Mouse (Mus musculus): ENCODE measurements around the gene Leo1. TPM values are rescaled to one million over a fixed set of nuclear protein-coding genes. Genes with fewer than 3 reads are reported as not detected.

Gene Leo1
- polyA plus RNA-seq, 1 experiment from 2014 or later, result 34.1 TPM

GRCm38 (mm10) chr9:75430822-75431621, 10.3 kb upstream of the Leo1 start:
- no peak overlapping the region for H3K4me3 ChIP-seq (ENCODE audit: low read depth, low read length)
- ATAC-seq (no peak), DNase-seq (ENCODE audit: low spot score) (no peak)
- no peaks in the 10 kb centered on the region for H3K27me3 ChIP-seq (replicated peaks; ENCODE audit: control insufficient read depth, insufficient read depth, low read length)
- WGBS, result 74% methylated on average over 16 of the region's 16 CpGs
- no peak overlapping the region for H3K9ac ChIP-seq (ENCODE audit: low read length)
- H3K4me1 ChIP-seq (ENCODE audit: control insufficient read depth, insufficient read depth, low read length), result no peaks in the 10 kb centered on the region; the same call in 1 of the 2 replicates
- no peak overlapping the region for H3K27ac ChIP-seq (ENCODE audit: low read depth, low read length)
- no peaks in the 10 kb centered on the region for H3K9me3 ChIP-seq (replicated peaks; ENCODE audit: control insufficient read depth, low read length)
- H3K4me2 ChIP-seq (ENCODE audit: low read length), result no peak overlapping the region
- H3K36me3 ChIP-seq (ENCODE audit: control insufficient read depth, insufficient read depth, low read length), result no peaks in the 10 kb centered on the region

GRCm38 (mm10) chr9:75432694-75433093, 8.6 kb upstream of the Leo1 start:
- ATAC-seq, result no peak
- WGBS, result 67% methylated on average over 3 of the region's 3 CpGs

GRCm38 (mm10) chr9:75434172-75434793, 7.0 kb upstream of the Leo1 start:
- H3K27ac ChIP-seq (ENCODE audit: low read depth, low read length), result no peak overlapping the region
- peak; percentile 74 for DNase-seq (ENCODE audit: low spot score)
- H3K9me3 ChIP-seq (replicated peaks; ENCODE audit: control insufficient read depth, low read length), result no peaks in the 10 kb centered on the region
- H3K36me3 ChIP-seq (ENCODE audit: control insufficient read depth, insufficient read depth, low read length), result no peaks in the 10 kb centered on the region
- H3K4me1 ChIP-seq (ENCODE audit: control insufficient read depth, insufficient read depth, low read length), result no peaks in the 10 kb centered on the region; the same call in 1 of the 2 replicates
- no peaks in the 10 kb centered on the region for H3K27me3 ChIP-seq (replicated peaks; ENCODE audit: control insufficient read depth, insufficient read depth, low read length)
- H3K4me2 ChIP-seq (ENCODE audit: low read length), result no peak overlapping the region
- H3K9ac ChIP-seq (ENCODE audit: low read length), result no peak overlapping the region
- H3K4me3 ChIP-seq (ENCODE audit: low read depth, low read length), result no peak overlapping the region
- 38% methylated on average over 7 of the region's 7 CpGs for WGBS
- ATAC-seq, result peak; percentile 29; the same call in 1 of the 2 replicates

More at GRCm38 (mm10) chr9:75432694-75433093, 8.6 kb upstream of the Leo1 start:
- Histone ChIP-seq H3K27me3 (replicated peaks; ENCODE audit: control insufficient read depth, insufficient read depth, low read length) (no peaks in the 10 kb centered on the region), H3K36me3 (ENCODE audit: control insufficient read depth, insufficient read depth, low read length) (no peaks in the 10 kb centered on the region), H3K9me3 (replicated peaks; ENCODE audit: control insufficient read depth, low read length) (no peaks in the 10 kb centered on the region), H3K4me3 (ENCODE audit: low read depth, low read length) (no peak overlapping the region), H3K27ac (ENCODE audit: low read depth, low read length) (no peak overlapping the region), H3K9ac (ENCODE audit: low read length) (no peak overlapping the region), H3K4me2 (ENCODE audit: low read length) (no peak overlapping the region), H3K4me1 (ENCODE audit: control insufficient read depth, insufficient read depth, low read length) (no peaks in the 10 kb centered on the region; the same call in 1 of the 2 replicates)
- DNase-seq (ENCODE audit: low spot score), result no peak

GRCm38 (mm10) chr9:75434872-75435271, 6.5 kb upstream of the Leo1 start:
- Histone ChIP-seq H3K27me3 (replicated peaks; ENCODE audit: control insufficient read depth, insufficient read depth, low read length) (no peaks in the 10 kb centered on the region), H3K36me3 (ENCODE audit: control insufficient read depth, insufficient read depth, low read length) (no peaks in the 10 kb centered on the region), H3K4me2 (ENCODE audit: low read length) (no peak overlapping the region), H3K9me3 (replicated peaks; ENCODE audit: control insufficient read depth, low read length) (no peaks in the 10 kb centered on the region), H3K4me1 (ENCODE audit: control insufficient read depth, insufficient read depth, low read length) (no peaks in the 10 kb centered on the region; the same call in 1 of the 2 replicates), H3K27ac (ENCODE audit: low read depth, low read length) (no peak overlapping the region), H3K9ac (ENCODE audit: low read length) (no peak overlapping the region), H3K4me3 (ENCODE audit: low read depth, low read length) (no peak overlapping the region)
- 76% methylated on average over 6 of the region's 6 CpGs for WGBS
- no peak for ATAC-seq
- no peak for DNase-seq (ENCODE audit: low spot score)

- no peaks in the 10 kb centered on the region for H3K9me3 ChIP-seq (replicated peaks; ENCODE audit: control insufficient read depth, low read length)
- no peak overlapping the region for H3K4me3 ChIP-seq (ENCODE audit: low read depth, low read length)
- H3K27ac ChIP-seq (ENCODE audit: low read depth, low read length), result no peak overlapping the region
- no peaks in the 10 kb centered on the region for H3K27me3 ChIP-seq (replicated peaks; ENCODE audit: control insufficient read depth, insufficient read depth, low read length)
- DNase-seq (ENCODE audit: low spot score), result no peak
- WGBS, result 74% methylated on average over 4 of the region's 4 CpGs
- H3K4me2 ChIP-seq (ENCODE audit: low read length), result no peak overlapping the region
- no peak overlapping the region for H3K9ac ChIP-seq (ENCODE audit: low read length)
- no peak for ATAC-seq
- no peaks in the 10 kb centered on the region for H3K36me3 ChIP-seq (ENCODE audit: control insufficient read depth, insufficient read depth, low read length)
- no peaks in the 10 kb centered on the region; the same call in 1 of the 2 replicates for H3K4me1 ChIP-seq (ENCODE audit: control insufficient read depth, insufficient read depth, low read length)
Measured at GRCm38 (mm10) chr9:75435291-75435690, 6.0 kb upstream of the Leo1 start.

- Histone ChIP-seq H3K27me3 (replicated peaks; ENCODE audit: control insufficient read depth, insufficient read depth, low read length) (no peaks in the 10 kb centered on the region), H3K4me1 (ENCODE audit: control insufficient read depth, insufficient read depth, low read length) (no peaks in the 10 kb centered on the region; the same call in 1 of the 2 replicates), H3K4me2 (ENCODE audit: low read length) (no peak overlapping the region), H3K9me3 (replicated peaks; ENCODE audit: control insufficient read depth, low read length) (no peaks in the 10 kb centered on the region), H3K4me3 (ENCODE audit: low read depth, low read length) (no peak overlapping the region), H3K9ac (ENCODE audit: low read length) (no peak overlapping the region), H3K36me3 (ENCODE audit: control insufficient read depth, insufficient read depth, low read length) (no peaks in the 10 kb centered on the region), H3K27ac (ENCODE audit: low read depth, low read length) (no peak overlapping the region)
- ATAC-seq, result peak; percentile 65
- WGBS, result 4% methylated on average over 12 of the region's 12 CpGs
- DNase-seq (ENCODE audit: low spot score), result peak; percentile 68
Measured at GRCm38 (mm10) chr9:75435918-75436317, 5.4 kb upstream of the Leo1 start.

- H3K27me3 ChIP-seq (replicated peaks; ENCODE audit: control insufficient read depth, insufficient read depth, low read length), result no peaks in the 10 kb centered on the region
- H3K27ac ChIP-seq (ENCODE audit: low read depth, low read length), result no peak overlapping the region
- ATAC-seq (no peak), DNase-seq (ENCODE audit: low spot score) (peak; percentile 40)
- no peaks in the 10 kb centered on the region for H3K36me3 ChIP-seq (ENCODE audit: control insufficient read depth, insufficient read depth, low read length)
- WGBS, result 29% methylated on average over 6 of the region's 6 CpGs
- H3K9me3 ChIP-seq (replicated peaks; ENCODE audit: control insufficient read depth, low read length), result no peaks in the 10 kb centered on the region
- H3K9ac ChIP-seq (ENCODE audit: low read length), result no peak overlapping the region
- H3K4me2 ChIP-seq (ENCODE audit: low read length), result no peak overlapping the region
- H3K4me1 ChIP-seq (ENCODE audit: control insufficient read depth, insufficient read depth, low read length), result peaks cover 9% of the 10 kb centered on the region
- H3K4me3 ChIP-seq (ENCODE audit: low read depth, low read length), result no peak overlapping the region
Measured at GRCm38 (mm10) chr9:75437653-75438385, 3.5 kb upstream of the Leo1 start.

GRCm38 (mm10) chr9:75441691-75442131, 387 bp downstream of the Leo1 start:
- peak overlapping the region; percentile 86 for H3K9ac ChIP-seq (ENCODE audit: low read length)
- no peaks in the 10 kb centered on the region for H3K27me3 ChIP-seq (replicated peaks; ENCODE audit: control insufficient read depth, insufficient read depth, low read length)
- ATAC-seq, result peak; percentile 89
- peak overlapping the region; percentile 85 for H3K27ac ChIP-seq (ENCODE audit: low read depth, low read length)
- peaks cover 17% of the 10 kb centered on the region for H3K36me3 ChIP-seq (ENCODE audit: control insufficient read depth, insufficient read depth, low read length)
- WGBS, result under 1% methylated on average over 30 of the region's 31 CpGs
- peak overlapping the region; percentile 84 for H3K4me2 ChIP-seq (ENCODE audit: low read length)
- DNase-seq (ENCODE audit: low spot score), result no peak
- H3K4me1 ChIP-seq (ENCODE audit: control insufficient read depth, insufficient read depth, low read length), result peaks cover 12% of the 10 kb centered on the region
- no peaks in the 10 kb centered on the region for H3K9me3 ChIP-seq (replicated peaks; ENCODE audit: control insufficient read depth, low read length)
- H3K4me3 ChIP-seq (ENCODE audit: low read depth, low read length), result peak overlapping the region; percentile 73

Measured in forebrain, embryonic 14.5 days (tissue).